Mouse (Mus musculus) heart, embryonic 16.5 days (tissue): ENCODE results near the gene Rai1. TPM values are rescaled to one million over a fixed set of nuclear protein-coding genes. Genes with fewer than 3 reads are reported as not detected.

Experiments used
- ATAC-seq: fragments of 200-750 bp; cut with Nextera tagmentation; replicated peaks from 2 replicates; pipeline ENCODE4 v1.8.0; 2017; ENCODE audit warnings: moderate number of reproducible peaks; ENCODE audit not compliant: insufficient read depth, low FRiP score; ENCODE audit errors: extremely low read depth
- H3K27ac ChIP-seq: fragments of 300-500 bp; sonication (generic); 2 replicates; pipeline ENCODE4 v1.5.1; 2014; ENCODE audit warnings: mild to moderate bottlenecking, low read length, control low read depth, moderate library complexity
- H3K27me3 ChIP-seq: fragments of 300-500 bp; sonication (generic); 2 replicates; pipeline ENCODE4 v1.6.1; 2014; ENCODE audit warnings: low read length, mixed read lengths; ENCODE audit not compliant: control insufficient read depth, insufficient read depth
- H3K36me3 ChIP-seq: fragments of 300-500 bp; sonication (generic); 2 replicates; pipeline ENCODE4 v1.6.1; 2014; ENCODE audit not compliant: control insufficient read depth, insufficient read depth
- H3K4me1 ChIP-seq: fragments of 300-500 bp; sonication (generic); 2 replicates; pipeline ENCODE4 v1.6.1; 2014; ENCODE audit warnings: low read length, mixed read lengths; ENCODE audit not compliant: control insufficient read depth, insufficient read depth
- H3K4me2 ChIP-seq: fragments of 300-500 bp; sonication (generic); 2 replicates; pipeline ENCODE4 v1.6.1; 2014; ENCODE audit warnings: low read depth, mild to moderate bottlenecking, control low read depth, low read length
- H3K4me3 ChIP-seq: fragments of 300-500 bp; sonication (generic); 2 replicates; pipeline ENCODE4 v1.5.1; 2014; ENCODE audit warnings: mild to moderate bottlenecking, control low read depth, low read length
- H3K9ac ChIP-seq: fragments of 300-500 bp; sonication (generic); 2 replicates; pipeline ENCODE4 v1.6.1; 2014; ENCODE audit warnings: low read length, control low read depth
- H3K9me3 ChIP-seq: fragments of 300-500 bp; sonication (generic); replicated peaks from 2 replicates; pipeline ENCODE4 v1.6.1; 2016; ENCODE audit warnings: low read length; ENCODE audit not compliant: control insufficient read depth
- WGBS: fragments of 180-500 bp; shearing (Covaris S2); extraction: QIAGEN DNeasy Blood & Tissue Kit; methylation state at CpG from one replicate; pipeline ENCODE4 v1.1.7; 2014; 5-methylcytosine and 5-hydroxymethylcytosine counted together
- polyA plus RNA-seq: library from polyadenylated mRNA; unstranded; fragments of >200 nt; fragmentation: Nextera tagmentation; extraction: Ambion mirVana; gene quantifications from 2 replicates; pipeline ENCODE4 v1.2.1, GENCODE M21; 2015

Gene Rai1
- polyA plus RNA-seq, 1 experiment from 2014 or later = 15.7 TPM

- ATAC-seq = no peak
- H3K4me2 ChIP-seq = no peak overlapping the region
- H3K4me3 ChIP-seq = no peak overlapping the region
- no peaks in the 10 kb centered on the region for H3K27me3 ChIP-seq
- WGBS = 72% methylated on average over 1 of the region's 1 CpGs
- H3K36me3 ChIP-seq = no peaks in the 10 kb centered on the region
- no peak overlapping the region for H3K27ac ChIP-seq
- peaks cover 50% of the 10 kb centered on the region for H3K4me1 ChIP-seq
- no peaks in the 10 kb centered on the region for H3K9me3 ChIP-seq
- no peak overlapping the region for H3K9ac ChIP-seq
These were observed 27.2 kb downstream of the Rai1 start for GRCm38 (mm10) chr11:60132061-60132460.

- Histone ChIP-seq H3K9ac (no peak overlapping the region), H3K36me3 (no peaks in the 10 kb centered on the region), H3K9me3 (no peaks in the 10 kb centered on the region), H3K27ac (no peak overlapping the region), H3K27me3 (no peaks in the 10 kb centered on the region), H3K4me3 (no peak overlapping the region), H3K4me1 (peaks cover 41% of the 10 kb centered on the region), H3K4me2 (no peak overlapping the region)
- WGBS = 78% methylated on average over 1 of the region's 1 CpGs
- ATAC-seq = no peak
These were observed 31.7 kb downstream of the Rai1 start for GRCm38 (mm10) chr11:60136491-60136890.

- no peak overlapping the region for H3K4me2 ChIP-seq
- H3K9ac ChIP-seq = no peak overlapping the region
- no peak overlapping the region for H3K27ac ChIP-seq
- H3K9me3 ChIP-seq = no peaks in the 10 kb centered on the region
- no peaks in the 10 kb centered on the region for H3K27me3 ChIP-seq
- ATAC-seq = no peak
- no peak overlapping the region for H3K4me3 ChIP-seq
- no peaks in the 10 kb centered on the region for H3K36me3 ChIP-seq
- H3K4me1 ChIP-seq = peaks cover 47% of the 10 kb centered on the region
These were observed 32.4 kb downstream of the Rai1 start for GRCm38 (mm10) chr11:60137170-60137569.

GRCm38 (mm10) chr11:60139141-60139733, 34.4 kb downstream of the Rai1 start:
- 6% methylated on average over 24 of the region's 24 CpGs for WGBS
- no peaks in the 10 kb centered on the region for H3K9me3 ChIP-seq
- peak; percentile 23; the same call in 1 of the 2 replicates for ATAC-seq
- H3K4me3 ChIP-seq = peak overlapping the region; percentile 82
- H3K36me3 ChIP-seq = no peaks in the 10 kb centered on the region
- peak overlapping the region; percentile 84 for H3K9ac ChIP-seq
- H3K4me1 ChIP-seq = peaks cover 46% of the 10 kb centered on the region
- peak overlapping the region; percentile 80 for H3K27ac ChIP-seq
- no peaks in the 10 kb centered on the region for H3K27me3 ChIP-seq
- H3K4me2 ChIP-seq = peak overlapping the region; percentile 98

- under 1% methylated on average over 66 of the region's 66 CpGs for WGBS
- peaks cover 48% of the 10 kb centered on the region for H3K4me1 ChIP-seq
These were observed 35.0 kb downstream of the Rai1 start for GRCm38 (mm10) chr11:60139734-60140371.

GRCm38 (mm10) chr11:60140586-60141284, 35.9 kb downstream of the Rai1 start:
- H3K4me1 ChIP-seq = peaks cover 52% of the 10 kb centered on the region
- WGBS = 11% methylated on average over 26 of the region's 32 CpGs
- peak overlapping the region; percentile 82 for H3K4me3 ChIP-seq

More at GRCm38 (mm10) chr11:60139734-60140371, 35.0 kb downstream of the Rai1 start:
- H3K4me3 ChIP-seq = peak overlapping the region; percentile 82
- ATAC-seq = peak; percentile 58
- no peaks in the 10 kb centered on the region for H3K36me3 ChIP-seq
- H3K27me3 ChIP-seq = no peaks in the 10 kb centered on the region
- H3K27ac ChIP-seq = peak overlapping the region; percentile 80
- no peaks in the 10 kb centered on the region for H3K9me3 ChIP-seq
- H3K4me2 ChIP-seq = peak overlapping the region; percentile 98
- H3K9ac ChIP-seq = peak overlapping the region; percentile 84

GRCm38 (mm10) chr11:60141285-60141608, 36.4 kb downstream of the Rai1 start:
- Histone ChIP-seq H3K4me2 (peak overlapping the region; percentile 98), H3K9me3 (no peaks in the 10 kb centered on the region), H3K4me3 (peak overlapping the region; percentile 36), H3K4me1 (peaks cover 52% of the 10 kb centered on the region), H3K27me3 (no peaks in the 10 kb centered on the region), H3K36me3 (no peaks in the 10 kb centered on the region), H3K27ac (no peak overlapping the region), H3K9ac (peak overlapping the region; percentile 66)
- WGBS = 23% methylated on average over 7 of the region's 7 CpGs
- peak; percentile 25; the same call in 1 of the 2 replicates for ATAC-seq

More at GRCm38 (mm10) chr11:60140586-60141284, 35.9 kb downstream of the Rai1 start:
- no peaks in the 10 kb centered on the region for H3K9me3 ChIP-seq
- peak overlapping the region; percentile 98 for H3K4me2 ChIP-seq
- H3K27me3 ChIP-seq = no peaks in the 10 kb centered on the region
- ATAC-seq = no peak
- H3K27ac ChIP-seq = peak overlapping the region; percentile 80
- no peaks in the 10 kb centered on the region for H3K36me3 ChIP-seq
- peak overlapping the region; percentile 84 for H3K9ac ChIP-seq

GRCm38 (mm10) chr11:60143086-60143485, 38.3 kb downstream of the Rai1 start:
- H3K9me3 ChIP-seq = no peaks in the 10 kb centered on the region
- no peak overlapping the region for H3K4me2 ChIP-seq
- H3K4me1 ChIP-seq = peaks cover 61% of the 10 kb centered on the region
- H3K36me3 ChIP-seq = no peaks in the 10 kb centered on the region
- H3K4me3 ChIP-seq = no peak overlapping the region
- WGBS = 64% methylated on average over 4 of the region's 4 CpGs
- H3K27me3 ChIP-seq = no peaks in the 10 kb centered on the region
- no peak overlapping the region for H3K27ac ChIP-seq
- H3K9ac ChIP-seq = no peak overlapping the region
- no peak for ATAC-seq

DNA sequence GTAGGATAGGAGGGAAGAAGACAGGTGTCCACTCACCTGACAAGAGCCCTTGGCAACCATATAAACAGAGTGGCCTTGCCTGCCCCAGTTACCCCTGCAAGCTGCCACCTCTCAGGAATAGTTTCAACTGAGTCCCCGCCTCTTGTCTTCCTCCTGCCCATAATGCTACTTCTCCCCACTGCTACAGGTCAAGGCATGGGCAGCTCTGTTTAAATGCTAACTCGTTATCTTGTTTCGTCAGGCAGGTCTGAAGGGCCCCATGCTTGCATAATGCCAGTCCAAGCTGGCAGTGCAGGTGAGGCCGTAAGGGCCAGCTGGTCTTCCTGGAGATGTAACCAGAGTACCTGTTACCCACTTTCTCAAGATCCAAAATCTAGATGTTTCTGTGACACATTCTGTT, 41.4 kb downstream of the Rai1 start:
- Histone ChIP-seq H3K9ac (peak overlapping the region; percentile 34; the same call in 1 of the 2 replicates), H3K4me2 (no peak overlapping the region), H3K9me3 (no peaks in the 10 kb centered on the region), H3K4me3 (no peak overlapping the region), H3K4me1 (peaks cover 63% of the 10 kb centered on the region), H3K27me3 (no peaks in the 10 kb centered on the region), H3K27ac (peak overlapping the region; percentile 72), H3K36me3 (no peaks in the 10 kb centered on the region)
- no peak for ATAC-seq
- WGBS = 70% methylated on average over 4 of the region's 4 CpGs
